Mouse (Mus musculus) heart, postnatal 4 days (tissue): ENCODE results near the gene Shroom3. TPM values are rescaled to one million over a fixed set of nuclear protein-coding genes. Genes with fewer than 3 reads are reported as not detected.

Experiments used
- microRNA-seq, 2 experiments: library from miRNA; unstranded; fragments of <30 nt; microRNA quantifications; one replicate each; pipeline ENCODE4 v1.2.0; 2021 to 2022
- total RNA-seq, 2 experiments: library from RNA; stranded (reverse); gene quantifications; 2 replicates each; pipeline ENCODE4 v1.2.3; 2021

Gene Shroom3
- total RNA-seq, 2 experiments from 2014 or later = 58.1 to 71.7 TPM

Small RNA genes lying within 50 kb of the gene (microRNA-seq; reads per million reads assigned to microRNA genes)
- gene Mir1961 = 0 reads per million in 2 experiments

Other genes starting within 250 kb of the Shroom3 start
- 10 to 100 TPM; 29.0 to 29.2 TPM for gene Nup54, start 248.2 kb upstream of the Shroom3 start, total RNA-seq
- 10 to 100 TPM; 83.8 to 88.7 TPM for gene Scarb2, start 176.6 kb upstream of the Shroom3 start, total RNA-seq
- gene Fam47e, start 128.4 kb upstream of the Shroom3 start, total RNA-seq = not detected
- 10 to 100 TPM; 24.3 to 27.3 TPM for gene Stbd1, start 80.4 kb upstream of the Shroom3 start, total RNA-seq
- gene Ccdc158, start 8.2 kb upstream of the Shroom3 start, total RNA-seq = under 1 TPM; 0.16 to 0.24 TPM